Mouse (Mus musculus): Measurements from ENCODE around the gene Sap25. TPM values are rescaled to one million over a fixed set of nuclear protein-coding genes. Genes with fewer than 3 reads are reported as not detected.

The Sap25 gene
- total and polyA plus RNA-seq, 2 experiments from 2014 or later: 3.7 to 5.2 TPM

DNA sequence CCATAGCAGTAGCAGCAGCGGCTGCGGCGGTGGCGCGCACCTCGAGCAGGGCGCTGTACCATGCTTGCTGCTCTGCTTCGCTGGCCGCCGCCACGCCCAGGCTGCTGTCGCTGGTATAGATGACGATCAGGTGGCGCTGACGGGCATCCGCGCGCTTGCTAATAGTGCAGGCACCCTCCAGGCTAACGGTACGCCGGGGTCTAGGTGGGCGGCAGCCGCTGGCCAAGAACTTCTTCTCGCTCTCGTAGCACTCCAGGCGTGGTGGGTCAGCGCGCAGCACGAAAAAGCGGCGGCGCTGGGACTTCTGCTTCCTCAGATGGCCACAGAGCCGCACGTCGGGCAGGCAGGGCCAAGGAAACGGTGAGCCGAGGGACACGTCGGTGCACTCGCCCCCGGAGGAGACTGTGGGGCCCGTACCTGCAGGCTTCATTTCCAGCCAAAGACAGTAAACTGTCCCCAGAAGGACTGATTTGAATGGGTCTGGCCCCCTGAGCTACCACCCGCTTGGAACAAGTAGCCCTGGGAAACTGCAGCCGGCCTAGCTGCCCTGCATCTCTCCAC lies 4.0 kb downstream of the Sap25 start:
- H3K9ac ChIP-seq (replicated peaks; ENCODE audit: low read length): no peak overlapping the region
- H3K27ac ChIP-seq: no peak overlapping the region
- peaks cover 17% of the 10 kb centered on the region for H3K27me3 ChIP-seq (ENCODE audit: insufficient read depth, low read length)
- H3K4me3 ChIP-seq (ENCODE audit: low read length): peak overlapping the region; percentile 18; the same call in 1 of the 2 replicates
- 4% methylated on average over 44 of the region's 44 CpGs for WGBS
- no peak for TF ChIP-seq CTCF (IDR thresholded peaks at IDR 0.05; ENCODE audit: low read depth)
- DNase-seq (ENCODE audit: low spot score): peak; percentile 28
- H3K9me3 ChIP-seq (ENCODE audit: low read length): no peaks in the 10 kb centered on the region
- peaks cover 4% of the 10 kb centered on the region; the same call in 1 of the 2 replicates for H3K36me3 ChIP-seq (ENCODE audit: insufficient read depth, low read length)
- H3K4me1 ChIP-seq (ENCODE audit: insufficient read depth, low read length): peaks cover 5% of the 10 kb centered on the region; the same call in 1 of the 2 replicates
- H3K4me2 ChIP-seq (ENCODE audit: low read depth, low read length): peak overlapping the region; percentile 43
- ATAC-seq: no peak

DNA sequence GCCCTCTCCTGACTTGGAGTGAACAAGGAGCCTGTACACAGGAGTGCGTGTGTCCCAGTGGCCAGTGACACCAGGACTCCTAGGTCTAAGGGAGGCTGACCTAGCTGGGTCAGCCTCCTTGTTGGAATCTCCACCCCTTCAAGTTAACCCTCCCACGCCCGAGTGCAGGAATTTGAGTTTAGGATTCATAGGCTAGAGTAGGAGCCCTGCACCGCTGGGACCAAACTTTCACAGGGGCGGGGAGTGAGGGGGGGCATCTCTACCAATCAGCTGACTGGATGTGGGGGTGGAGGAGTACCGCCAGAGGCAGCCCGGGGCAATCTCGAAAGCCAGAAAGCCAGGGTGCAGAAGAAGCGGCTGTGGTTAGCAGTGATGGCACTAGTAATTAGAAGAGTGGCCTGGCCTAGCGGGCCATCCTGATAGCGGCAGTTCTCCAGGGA lies 4.5 kb downstream of the Sap25 start, which contains the start of gene Irs3:
Gene Irs3 (minus strand): TSS at position 63 of the 440 bp plus-strand sequence.
- no peak for ATAC-seq
- WGBS: 22% methylated on average over 11 of the region's 11 CpGs
- H3K4me1 ChIP-seq (ENCODE audit: insufficient read depth, low read length): peaks cover 5% of the 10 kb centered on the region; the same call in 1 of the 2 replicates
- no peak within 1 kb of the TSS for H3K27ac ChIP-seq
- no peak for TF ChIP-seq CTCF (IDR thresholded peaks at IDR 0.05; ENCODE audit: low read depth)
- peak within 1 kb of the TSS; percentile 43 for H3K4me2 ChIP-seq (ENCODE audit: low read depth, low read length)
- H3K9me3 ChIP-seq (ENCODE audit: low read length): no peaks in the 10 kb centered on the region
- H3K36me3 ChIP-seq (ENCODE audit: insufficient read depth, low read length): no peaks in the 10 kb centered on the region
- peaks cover 17% of the 10 kb centered on the region for H3K27me3 ChIP-seq (ENCODE audit: insufficient read depth, low read length)
- H3K9ac ChIP-seq (replicated peaks; ENCODE audit: low read length): no peak within 1 kb of the TSS
- H3K4me3 ChIP-seq (ENCODE audit: low read length): peak within 1 kb of the TSS; percentile 18; the same call in 1 of the 2 replicates
- no peak for DNase-seq (ENCODE audit: low spot score)

DNA sequence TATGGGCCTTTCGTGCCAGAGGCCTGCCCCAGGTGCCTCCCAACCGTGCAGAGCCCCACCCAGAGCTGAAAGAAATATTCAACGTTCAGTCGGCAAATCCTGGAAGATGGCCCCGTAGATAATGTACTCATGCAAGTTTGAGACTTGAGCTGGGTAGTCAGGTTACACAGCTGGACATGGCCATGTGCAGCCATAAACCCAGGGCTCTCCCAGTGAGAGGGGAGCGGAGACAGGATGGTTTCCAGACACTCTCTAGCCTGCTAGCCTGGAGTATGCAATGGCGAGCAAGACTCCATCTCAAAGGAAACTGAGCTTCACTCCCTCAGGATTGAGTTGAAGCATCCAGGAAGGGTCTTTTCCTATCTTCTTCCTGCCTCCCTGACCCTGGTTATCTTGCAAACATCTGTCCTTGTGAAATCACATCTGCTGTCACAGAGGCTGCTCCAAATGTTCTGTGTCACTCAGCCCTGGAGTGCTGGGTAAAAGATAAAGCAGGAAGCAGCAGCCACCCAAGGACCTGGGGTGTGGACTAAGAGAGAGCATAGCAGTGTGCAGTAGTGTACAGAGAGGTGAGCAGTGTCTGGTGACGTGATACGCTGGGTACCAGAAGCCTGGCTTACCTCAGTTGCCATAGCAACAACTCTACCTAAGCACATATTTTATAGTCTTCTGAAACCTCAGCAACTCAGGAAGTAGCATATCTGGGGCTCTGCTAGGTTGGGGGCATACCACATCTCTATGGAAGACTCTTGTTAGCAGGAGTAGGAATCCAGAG lies 6.9 kb downstream of the Sap25 start:
- Histone ChIP-seq H3K36me3 (ENCODE audit: insufficient read depth, low read length) (peaks cover 7% of the 10 kb centered on the region; the same call in 1 of the 2 replicates), H3K4me2 (ENCODE audit: low read depth, low read length) (no peak overlapping the region), H3K4me3 (ENCODE audit: low read length) (no peak overlapping the region), H3K27ac (no peak overlapping the region; the same call in 1 of the 2 replicates), H3K9me3 (ENCODE audit: low read length) (no peaks in the 10 kb centered on the region), H3K4me1 (ENCODE audit: insufficient read depth, low read length) (peaks cover 5% of the 10 kb centered on the region; the same call in 1 of the 2 replicates), H3K9ac (replicated peaks; ENCODE audit: low read length) (no peak overlapping the region), H3K27me3 (ENCODE audit: insufficient read depth, low read length) (peaks cover 17% of the 10 kb centered on the region)
- no peak for TF ChIP-seq CTCF (IDR thresholded peaks at IDR 0.05; ENCODE audit: low read depth)
- 75% methylated on average over 9 of the region's 9 CpGs for WGBS
- ATAC-seq: peak; percentile 63; the same call in 1 of the 2 replicates
- peak; percentile 61 for DNase-seq (ENCODE audit: low spot score)

DNA sequence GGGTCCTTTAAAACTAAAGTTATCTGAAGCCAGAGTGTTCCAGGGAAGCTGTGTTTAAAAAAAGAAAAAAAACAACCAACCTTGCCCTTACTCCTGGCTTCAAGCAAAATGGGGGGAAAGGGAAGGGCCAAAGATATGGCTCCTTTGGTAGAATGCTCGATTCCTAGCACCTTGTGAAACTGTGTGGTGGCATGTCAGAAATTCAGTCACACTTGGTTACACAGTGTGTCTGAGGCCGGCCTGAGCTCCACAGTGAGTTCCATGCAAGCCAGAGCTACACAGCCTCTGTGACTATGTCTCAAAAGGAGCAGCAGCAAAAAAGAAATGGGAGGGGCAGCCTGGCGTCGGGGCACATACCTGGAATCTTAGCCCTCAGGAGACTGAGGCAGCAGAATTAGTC lies 8.1 kb downstream of the Sap25 start:
- Histone ChIP-seq H3K4me2 (ENCODE audit: low read depth, low read length) (no peak overlapping the region), H3K27ac (peak overlapping the region; percentile 11; the same call in 1 of the 2 replicates), H3K27me3 (ENCODE audit: insufficient read depth, low read length) (peaks cover 17% of the 10 kb centered on the region), H3K36me3 (ENCODE audit: insufficient read depth, low read length) (peaks cover 7% of the 10 kb centered on the region; the same call in 1 of the 2 replicates), H3K9me3 (ENCODE audit: low read length) (no peaks in the 10 kb centered on the region), H3K4me3 (ENCODE audit: low read length) (no peak overlapping the region), H3K9ac (replicated peaks; ENCODE audit: low read length) (no peak overlapping the region), H3K4me1 (ENCODE audit: insufficient read depth, low read length) (peaks cover 5% of the 10 kb centered on the region; the same call in 1 of the 2 replicates)
- DNase-seq (ENCODE audit: low spot score): no peak
- 26% methylated on average over 4 of the region's 4 CpGs for WGBS
- TF ChIP-seq CTCF (IDR thresholded peaks at IDR 0.05; ENCODE audit: low read depth): no peak
- no peak for ATAC-seq

DNA sequence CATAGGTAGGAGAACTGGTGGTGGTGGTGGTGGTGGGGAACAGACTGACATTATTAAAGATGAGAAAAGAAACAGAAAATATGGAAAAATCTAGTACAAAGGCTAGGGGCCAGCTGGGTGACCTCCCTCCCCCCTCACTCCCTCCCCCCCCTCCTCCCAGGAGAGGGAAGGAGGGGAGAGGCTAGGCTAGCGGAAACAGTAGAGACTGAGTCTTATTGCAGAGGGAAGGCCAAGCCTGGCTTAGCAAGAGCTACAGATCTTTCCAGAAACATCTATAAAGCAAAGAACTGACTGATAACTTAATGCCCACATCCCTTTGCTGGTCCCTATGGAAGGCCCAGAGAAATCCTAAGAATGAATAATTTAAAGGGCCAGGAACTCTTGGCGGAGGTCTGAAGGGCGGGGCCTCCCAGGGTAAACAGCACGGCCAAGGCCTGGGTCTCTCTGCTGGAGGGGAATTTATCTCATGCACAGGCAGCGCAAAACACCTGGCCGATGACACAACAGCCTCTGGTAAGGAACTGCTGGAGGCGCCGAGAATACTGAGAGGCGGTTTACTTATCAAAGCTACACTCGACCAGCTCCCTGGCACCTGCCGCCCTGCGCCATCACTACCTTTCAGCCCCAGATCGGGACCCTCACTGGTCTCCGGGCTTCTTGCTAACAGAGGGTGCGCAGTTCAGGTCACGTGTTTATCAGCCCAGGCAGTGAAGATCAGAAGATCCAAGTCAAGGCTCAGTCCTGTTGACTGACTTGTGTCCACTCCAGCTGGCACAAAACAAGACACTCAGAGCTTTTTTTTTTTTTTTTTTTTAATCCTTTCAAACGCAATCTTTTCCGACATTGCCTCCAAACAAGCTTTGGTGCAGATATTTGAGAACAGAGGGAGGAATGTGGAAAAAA lies 8.8 kb downstream of the Sap25 start:
- Histone ChIP-seq H3K9ac (replicated peaks; ENCODE audit: low read length) (no peak overlapping the region), H3K9me3 (ENCODE audit: low read length) (no peaks in the 10 kb centered on the region), H3K4me1 (ENCODE audit: insufficient read depth, low read length) (peaks cover 4% of the 10 kb centered on the region; the same call in 1 of the 2 replicates), H3K4me3 (ENCODE audit: low read length) (no peak overlapping the region), H3K27ac (peak overlapping the region; percentile 11; the same call in 1 of the 2 replicates), H3K4me2 (ENCODE audit: low read depth, low read length) (peak overlapping the region; percentile 24; the same call in 1 of the 2 replicates), H3K27me3 (ENCODE audit: insufficient read depth, low read length) (peaks cover 16% of the 10 kb centered on the region), H3K36me3 (ENCODE audit: insufficient read depth, low read length) (peaks cover 7% of the 10 kb centered on the region; the same call in 1 of the 2 replicates)
- ATAC-seq (no peak), DNase-seq (ENCODE audit: low spot score) (no peak)
- WGBS: 23% methylated on average over 18 of the region's 18 CpGs
- TF ChIP-seq CTCF (IDR thresholded peaks at IDR 0.05; ENCODE audit: low read depth): no peak

DNA sequence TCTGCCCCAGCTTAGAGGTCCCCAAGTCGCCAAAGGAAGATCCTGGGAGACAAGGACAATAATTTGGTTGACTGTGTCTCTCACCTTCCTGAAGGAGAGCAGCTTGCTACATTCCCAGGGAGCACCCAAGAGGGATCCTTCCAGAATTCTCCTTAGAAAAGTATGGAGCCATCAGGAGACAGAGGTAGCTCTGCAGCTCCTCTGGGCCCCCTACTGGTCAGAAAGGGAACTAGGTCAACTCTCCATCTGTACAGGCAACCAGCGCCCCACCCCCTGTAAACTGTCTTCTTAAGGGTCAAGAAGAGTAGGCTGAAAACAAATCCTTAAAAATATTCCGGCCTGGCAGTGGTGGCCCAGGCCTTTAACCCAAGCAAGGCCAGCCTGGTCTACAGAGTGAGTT lies 11.3 kb downstream of the Sap25 start:
- Histone ChIP-seq H3K36me3 (ENCODE audit: insufficient read depth, low read length) (peaks cover 7% of the 10 kb centered on the region; the same call in 1 of the 2 replicates), H3K27ac (no peak overlapping the region), H3K9me3 (ENCODE audit: low read length) (no peaks in the 10 kb centered on the region), H3K9ac (replicated peaks; ENCODE audit: low read length) (no peak overlapping the region), H3K27me3 (ENCODE audit: insufficient read depth, low read length) (no peaks in the 10 kb centered on the region), H3K4me2 (ENCODE audit: low read depth, low read length) (no peak overlapping the region), H3K4me3 (ENCODE audit: low read length) (no peak overlapping the region), H3K4me1 (ENCODE audit: insufficient read depth, low read length) (no peaks in the 10 kb centered on the region)
- TF ChIP-seq CTCF (IDR thresholded peaks at IDR 0.05; ENCODE audit: low read depth): peak; percentile 86
- DNase-seq (ENCODE audit: low spot score) (peak; percentile 83), ATAC-seq (peak; percentile 48; the same call in 1 of the 2 replicates)
- WGBS: 29% methylated on average over 3 of the region's 3 CpGs
